In the genomic region with DNA sequence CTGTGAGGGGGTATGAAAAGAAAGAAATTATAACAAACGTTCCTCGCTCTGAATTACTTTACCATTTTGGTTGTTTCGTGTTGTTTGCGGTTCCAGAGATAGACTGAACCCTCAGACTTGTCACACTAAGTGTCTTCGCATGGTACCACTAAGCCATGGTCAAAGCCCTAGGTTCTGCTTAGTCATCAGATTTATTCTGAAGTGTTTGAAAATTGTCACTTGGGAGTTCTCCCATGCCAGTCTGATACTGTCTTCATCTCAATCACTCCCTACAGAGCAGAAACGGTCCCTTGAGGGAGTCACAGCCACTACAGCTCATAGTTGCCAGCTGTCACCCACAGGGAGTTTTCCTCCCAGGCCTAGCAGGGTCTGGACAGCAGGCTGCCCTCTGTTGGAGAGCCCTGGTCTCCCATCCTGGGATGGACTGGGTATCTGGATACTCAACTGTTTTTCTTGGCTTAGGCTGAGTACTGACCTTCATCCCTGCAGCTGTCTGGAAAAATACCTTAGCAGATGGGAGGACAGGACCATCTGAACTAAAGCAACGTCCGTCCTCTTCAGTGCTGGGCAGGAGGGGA, we compare ENCODE assay signal across 10 mouse cellular contexts. TPM values are rescaled to one million over a fixed set of nuclear protein-coding genes. Genes with fewer than 3 reads are reported as not detected.
DNase-seq lines count a peak whose midpoint lies in the region; ATAC-seq lines count a peak whose summit lies in the region.
"Had no signal": no experiment of that assay in that cellular context is flagged by ENCODE, and none has a peak within 500 bp of the region (broad histone marks: within the 10 kb centered on the region; RNA-seq: fewer than 3 reads in every experiment).

No protein-coding gene starts in this region.

- H3K4me2 ChIP-seq in forebrain, embryonic 13.5 days = no peak overlapping the region
- no peak overlapping the region for H3K4me2 ChIP-seq in neural tube, embryonic 12.5 days (replicated peaks)
- H3K4me2 ChIP-seq: limb, embryonic 12.5 days had no signal

- H3K36me3 ChIP-seq in forebrain, embryonic 13.5 days (ENCODE audit: poor library complexity, severe bottlenecking) = peaks cover 42% of the 10 kb centered on the region
- H3K36me3 ChIP-seq in forebrain, embryonic 10.5 days (replicated peaks) = no peaks in the 10 kb centered on the region
- H3K36me3 ChIP-seq in neural tube, embryonic 12.5 days = peaks cover 37% of the 10 kb centered on the region
- H3K36me3 ChIP-seq: limb, embryonic 12.5 days had no signal

- H3K27me3 ChIP-seq in forebrain, embryonic 13.5 days = no peaks in the 10 kb centered on the region
- peaks cover 13% of the 10 kb centered on the region for H3K27me3 ChIP-seq in forebrain, embryonic 10.5 days (ENCODE audit: poor library complexity, severe bottlenecking)
- H3K27me3 ChIP-seq in neural tube, embryonic 12.5 days (replicated peaks) = peaks cover 9% of the 10 kb centered on the region; the same call in 1 of the 2 replicates

- H3K27ac ChIP-seq in forebrain, embryonic 13.5 days = no peak overlapping the region
- H3K27ac ChIP-seq in forebrain, embryonic 10.5 days = no peak overlapping the region
- H3K27ac ChIP-seq in neural tube, embryonic 12.5 days = no peak overlapping the region
- H3K27ac ChIP-seq: limb, embryonic 12.5 days had no signal

- no peaks in the 10 kb centered on the region for H3K9me3 ChIP-seq in forebrain, embryonic 13.5 days (replicated peaks)
- no peaks in the 10 kb centered on the region for H3K9me3 ChIP-seq in forebrain, embryonic 10.5 days
- H3K9me3 ChIP-seq in neural tube, embryonic 12.5 days = no peaks in the 10 kb centered on the region
- H3K9me3 ChIP-seq: limb, embryonic 12.5 days had no signal

- no peaks in the 10 kb centered on the region for H3K4me1 ChIP-seq in forebrain, embryonic 13.5 days
- H3K4me1 ChIP-seq in forebrain, embryonic 10.5 days = peaks cover 11% of the 10 kb centered on the region; the same call in 1 of the 2 replicates
- H3K4me1 ChIP-seq in neural tube, embryonic 12.5 days = 0 out of 2 replicates have a peak, but pooled peaks cover 6% of the 10 kb centered on the region
- H3K4me1 ChIP-seq: limb, embryonic 12.5 days had no signal

- DNase-seq in forebrain, embryonic 10.5 days (ENCODE audit: extremely low spot score, low spot score) = no peak
- DNase-seq in neural tube, embryonic 10.5 days (ENCODE audit: extremely low spot score, low spot score) = no peak
- peak; percentile 60 for DNase-seq in retina, embryonic 14.5 days (ENCODE audit: low spot score)
- no peak for DNase-seq in right cerebral cortex, postnatal 14 days
- no peak for DNase-seq in urinary bladder, postnatal 14 days (ENCODE audit: low spot score)

- H3K4me3 ChIP-seq in forebrain, embryonic 13.5 days = no peak overlapping the region
- no peak overlapping the region for H3K4me3 ChIP-seq in forebrain, embryonic 10.5 days
- no peak overlapping the region for H3K4me3 ChIP-seq in neural tube, embryonic 12.5 days
- H3K4me3 ChIP-seq: erythroblast, embryonic 14.5 days; limb, embryonic 12.5 days had no signal

- WGBS in forebrain, embryonic 13.5 days = 76% methylated on average over 8 of the region's 8 CpGs
- WGBS in forebrain, embryonic 10.5 days = 74% methylated on average over 8 of the region's 8 CpGs
- 67% methylated on average over 8 of the region's 8 CpGs for WGBS in neural tube, embryonic 12.5 days

- H3K9ac ChIP-seq in forebrain, embryonic 13.5 days = no peak overlapping the region
- H3K9ac ChIP-seq in neural tube, embryonic 12.5 days = no peak overlapping the region
- H3K9ac ChIP-seq: limb, embryonic 12.5 days had no signal

- ATAC-seq in forebrain, embryonic 13.5 days = 0 out of 2 replicates have a peak, but pooled peaks have one; percentile 19
- ATAC-seq in neural tube, embryonic 12.5 days (ENCODE audit: low FRiP score, low read depth) = peak; percentile 14; the same call in 1 of the 2 replicates
- 0 out of 2 replicates have a peak, but pooled peaks have one; percentile 24 for ATAC-seq in erythroblast, adult 5-6 weeks (replicated peaks; ENCODE audit: low FRiP score, poor library complexity, severe bottlenecking)

RNA-seq across cellular contexts. Expression of a gene that starts 15.0 kb away (rescaled TPM):
- 18.8 and 19.5 TPM in 2 replicates for polyA plus RNA-seq in forebrain, embryonic 13.5 days (2015; fragmentation: Nextera tagmentation; extraction: Ambion mirVana)
- 21.3 and 21.4 TPM in 2 replicates for polyA plus RNA-seq in forebrain, embryonic 10.5 days (2016; fragmentation: Nextera tagmentation; extraction: Ambion mirVana)
- 22.0 and 22.4 TPM in 2 replicates for polyA plus RNA-seq in neural tube, embryonic 12.5 days (2016; fragmentation: Nextera tagmentation; extraction: Ambion mirVana)
- 11.3 and 13.3 TPM in 2 replicates for total RNA-seq in erythroblast, adult 5-6 weeks (2015; ENCODE audit: low replicate concordance)
- 19.6 and 25.6 TPM in 2 replicates for total RNA-seq in erythroblast, adult 5-6 weeks (2017; ENCODE audit: low replicate concordance)

RNA-seq across cellular contexts. Expression of a gene that starts 30.9 kb away (rescaled TPM):
- polyA plus RNA-seq in forebrain, embryonic 13.5 days (2015; fragmentation: Nextera tagmentation; extraction: Ambion mirVana) = 150 and 155 TPM in 2 replicates
- polyA plus RNA-seq in forebrain, embryonic 10.5 days (2016; fragmentation: Nextera tagmentation; extraction: Ambion mirVana) = 106 and 108 TPM in 2 replicates
- 189 and 199 TPM in 2 replicates for polyA plus RNA-seq in neural tube, embryonic 12.5 days (2016; fragmentation: Nextera tagmentation; extraction: Ambion mirVana)
- total RNA-seq in erythroblast, adult 5-6 weeks (2015; ENCODE audit: low replicate concordance) = 10.4 and 18.0 TPM in 2 replicates
- 8.4 and 9.4 TPM in 2 replicates for total RNA-seq in erythroblast, adult 5-6 weeks (2017; ENCODE audit: low replicate concordance)

RNA-seq across cellular contexts. Expression of a gene that starts 36.5 kb away (rescaled TPM):
- polyA plus RNA-seq in forebrain, embryonic 13.5 days (2015; fragmentation: Nextera tagmentation; extraction: Ambion mirVana) = 24.3 and 25.8 TPM in 2 replicates
- 23.7 and 25.7 TPM in 2 replicates for polyA plus RNA-seq in forebrain, embryonic 10.5 days (2016; fragmentation: Nextera tagmentation; extraction: Ambion mirVana)
- 43.3 and 43.6 TPM in 2 replicates for polyA plus RNA-seq in neural tube, embryonic 12.5 days (2016; fragmentation: Nextera tagmentation; extraction: Ambion mirVana)
- 0.84 and 1.7 TPM in 2 replicates for total RNA-seq in erythroblast, adult 5-6 weeks (2015; ENCODE audit: low replicate concordance)
- 2.2 and 2.7 TPM in 2 replicates for total RNA-seq in erythroblast, adult 5-6 weeks (2017; ENCODE audit: low replicate concordance)

RNA-seq across cellular contexts. Expression of a gene that starts 36.7 kb away (rescaled TPM):
- polyA plus RNA-seq in forebrain, embryonic 13.5 days (2015; fragmentation: Nextera tagmentation; extraction: Ambion mirVana) = 45.4 and 47.6 TPM in 2 replicates
- polyA plus RNA-seq in forebrain, embryonic 10.5 days (2016; fragmentation: Nextera tagmentation; extraction: Ambion mirVana) = 6.6 and 7.9 TPM in 2 replicates
- polyA plus RNA-seq in neural tube, embryonic 12.5 days (2016; fragmentation: Nextera tagmentation; extraction: Ambion mirVana) = 72.7 and 81.6 TPM in 2 replicates
- total RNA-seq in erythroblast, adult 5-6 weeks (2015; ENCODE audit: low replicate concordance) = 0.42 TPM in 1 of 2 replicates, not detected in the other
- total RNA-seq in erythroblast, adult 5-6 weeks (2017; ENCODE audit: low replicate concordance) = under 0.01 TPM in 1 of 2 replicates, not detected in the other

RNA-seq across cellular contexts. Expression of a gene that starts 39.8 kb away (rescaled TPM):
- polyA plus RNA-seq in forebrain, embryonic 13.5 days (2015; fragmentation: Nextera tagmentation; extraction: Ambion mirVana) = 262 and 282 TPM in 2 replicates
- 192 and 206 TPM in 2 replicates for polyA plus RNA-seq in forebrain, embryonic 10.5 days (2016; fragmentation: Nextera tagmentation; extraction: Ambion mirVana)
- 273 and 277 TPM in 2 replicates for polyA plus RNA-seq in neural tube, embryonic 12.5 days (2016; fragmentation: Nextera tagmentation; extraction: Ambion mirVana)
- 32.5 and 59.1 TPM in 2 replicates for total RNA-seq in erythroblast, adult 5-6 weeks (2015; ENCODE audit: low replicate concordance)
- total RNA-seq in erythroblast, adult 5-6 weeks (2017; ENCODE audit: low replicate concordance) = 73.0 and 77.9 TPM in 2 replicates
